Mouse (Mus musculus) heart, embryonic 12.5 days (tissue): ENCODE data around the gene Ugt1a8. TPM values are rescaled to one million over a fixed set of nuclear protein-coding genes. Genes with fewer than 3 reads are reported as not detected.

ENCODE experiments used
- ATAC-seq: fragments of 200-750 bp; cut with Nextera tagmentation; 2 replicates; pipeline ENCODE4 v1.8.0; 2017; ENCODE audit warnings: moderate TSS enrichment, moderate library complexity; ENCODE audit not compliant: insufficient number of reproducible peaks, low FRiP score
- H3K27ac ChIP-seq: fragments of 300-500 bp; sonication (generic); 2 replicates; pipeline ENCODE4 v1.5.1; 2016; ENCODE audit warnings: mild to moderate bottlenecking, moderate library complexity; ENCODE audit not compliant: poor library complexity, severe bottlenecking
- H3K27me3 ChIP-seq: fragments of 300-500 bp; sonication (generic); replicated peaks from 2 replicates; pipeline ENCODE4 v1.6.1; 2016; ENCODE audit warnings: mild to moderate bottlenecking, moderate library complexity
- H3K36me3 ChIP-seq: fragments of 300-500 bp; sonication (generic); 2 replicates; pipeline ENCODE4 v1.6.1; 2016; ENCODE audit warnings: mild to moderate bottlenecking, moderate library complexity
- H3K4me1 ChIP-seq: fragments of 300-500 bp; sonication (generic); replicated peaks from 2 replicates; pipeline ENCODE4 v1.6.1; 2016; ENCODE audit warnings: mild to moderate bottlenecking
- H3K4me2 ChIP-seq: fragments of 300-500 bp; sonication (generic); 2 replicates; pipeline ENCODE4 v1.6.1; 2016; ENCODE audit warnings: mild to moderate bottlenecking, moderate library complexity
- H3K4me3 ChIP-seq: fragments of 300-500 bp; sonication (generic); 2 replicates; pipeline ENCODE4 v1.5.1; 2016; ENCODE audit warnings: mild to moderate bottlenecking
- H3K9ac ChIP-seq: fragments of 300-500 bp; sonication (generic); 2 replicates; pipeline ENCODE4 v1.6.1; 2016; ENCODE audit warnings: mild to moderate bottlenecking, moderate library complexity
- H3K9me3 ChIP-seq: fragments of 300-500 bp; sonication (generic); replicated peaks from 2 replicates; pipeline ENCODE4 v1.6.1; 2016; ENCODE audit warnings: mild to moderate bottlenecking, moderate library complexity
- WGBS: fragments of 180-500 bp; shearing (Covaris S2); methylation state at CpG from one replicate; pipeline ENCODE4 v1.1.7; 2016; 5-methylcytosine and 5-hydroxymethylcytosine counted together
- polyA plus RNA-seq: library from polyadenylated mRNA; unstranded; fragments of >200 nt; fragmentation: Nextera tagmentation; extraction: Ambion mirVana; gene quantifications from 2 replicates; pipeline ENCODE4 v1.2.1, GENCODE M21; 2016

Gene Ugt1a8
- polyA plus RNA-seq, 1 experiment from 2014 or later = not detected

GRCm38 (mm10) chr1:88255989-88256754 is 168.6 kb downstream of the Ugt1a8 start:
- Histone ChIP-seq H3K27ac (no peak overlapping the region), H3K4me2 (no peak overlapping the region), H3K9me3 (peaks cover 68% of the 10 kb centered on the region), H3K36me3 (peaks cover 17% of the 10 kb centered on the region), H3K9ac (no peak overlapping the region), H3K27me3 (no peaks in the 10 kb centered on the region), H3K4me1 (peaks cover 11% of the 10 kb centered on the region), H3K4me3 (no peak overlapping the region)
- WGBS = 75% methylated on average over 13 of the region's 13 CpGs
- ATAC-seq = no peak

GRCm38 (mm10) chr1:88256886-88257663 is 169.5 kb downstream of the Ugt1a8 start:
- H3K27ac ChIP-seq = no peak overlapping the region
- ATAC-seq = no peak
- 72% methylated on average over 10 of the region's 10 CpGs for WGBS
- peaks cover 62% of the 10 kb centered on the region for H3K9me3 ChIP-seq
- no peaks in the 10 kb centered on the region for H3K27me3 ChIP-seq
- H3K4me1 ChIP-seq = peaks cover 15% of the 10 kb centered on the region
- peaks cover 26% of the 10 kb centered on the region for H3K36me3 ChIP-seq
- no peak overlapping the region for H3K9ac ChIP-seq
- no peak overlapping the region for H3K4me2 ChIP-seq
- H3K4me3 ChIP-seq = no peak overlapping the region

GRCm38 (mm10) chr1:88257681-88258080 is 170.1 kb downstream of the Ugt1a8 start:
- WGBS = 74% methylated on average over 6 of the region's 6 CpGs
- Histone ChIP-seq H3K36me3 (peaks cover 32% of the 10 kb centered on the region), H3K9ac (no peak overlapping the region), H3K27me3 (no peaks in the 10 kb centered on the region), H3K4me3 (no peak overlapping the region), H3K4me2 (no peak overlapping the region), H3K9me3 (peaks cover 56% of the 10 kb centered on the region), H3K4me1 (peaks cover 20% of the 10 kb centered on the region), H3K27ac (no peak overlapping the region)
- no peak for ATAC-seq

- no peak overlapping the region for H3K9ac ChIP-seq
- H3K27me3 ChIP-seq = no peaks in the 10 kb centered on the region
- WGBS = 68% methylated on average over 6 of the region's 6 CpGs
- H3K9me3 ChIP-seq = peaks cover 49% of the 10 kb centered on the region
- ATAC-seq = no peak
- H3K4me1 ChIP-seq = peaks cover 24% of the 10 kb centered on the region
- H3K27ac ChIP-seq = no peak overlapping the region
- H3K36me3 ChIP-seq = peaks cover 39% of the 10 kb centered on the region
- no peak overlapping the region for H3K4me2 ChIP-seq
- H3K4me3 ChIP-seq = no peak overlapping the region
Observed at GRCm38 (mm10) chr1:88258361-88258760, 170.7 kb downstream of the Ugt1a8 start.

- WGBS = 63% methylated on average over 8 of the region's 8 CpGs
- Histone ChIP-seq H3K9me3 (peaks cover 43% of the 10 kb centered on the region), H3K27ac (no peak overlapping the region), H3K4me1 (peaks cover 24% of the 10 kb centered on the region), H3K4me3 (no peak overlapping the region), H3K36me3 (peaks cover 46% of the 10 kb centered on the region), H3K27me3 (no peaks in the 10 kb centered on the region), H3K4me2 (no peak overlapping the region), H3K9ac (0 out of 2 replicates have a peak overlapping the region, but pooled peaks have one; percentile 0)
- ATAC-seq = 0 out of 2 replicates have a peak, but pooled peaks have one; percentile 0
Observed at GRCm38 (mm10) chr1:88258881-88259642, 171.4 kb downstream of the Ugt1a8 start.

GRCm38 (mm10) chr1:88259643-88260024 is 172.0 kb downstream of the Ugt1a8 start:
- Histone ChIP-seq H3K9ac (no peak overlapping the region), H3K27ac (no peak overlapping the region), H3K27me3 (no peaks in the 10 kb centered on the region), H3K4me3 (no peak overlapping the region), H3K36me3 (peaks cover 51% of the 10 kb centered on the region), H3K4me2 (no peak overlapping the region), H3K4me1 (peaks cover 26% of the 10 kb centered on the region), H3K9me3 (peaks cover 41% of the 10 kb centered on the region)
- 73% methylated on average over 4 of the region's 4 CpGs for WGBS
- 0 out of 2 replicates have a peak, but pooled peaks have one; percentile 2 for ATAC-seq

GRCm38 (mm10) chr1:88260114-88260513 is 172.5 kb downstream of the Ugt1a8 start:
- 78% methylated on average over 6 of the region's 6 CpGs for WGBS
- H3K27ac ChIP-seq = no peak overlapping the region
- H3K4me2 ChIP-seq = no peak overlapping the region
- H3K4me1 ChIP-seq = peaks cover 31% of the 10 kb centered on the region
- peaks cover 56% of the 10 kb centered on the region for H3K36me3 ChIP-seq
- H3K9me3 ChIP-seq = peaks cover 36% of the 10 kb centered on the region
- no peaks in the 10 kb centered on the region for H3K27me3 ChIP-seq
- H3K9ac ChIP-seq = no peak overlapping the region
- ATAC-seq = peak; percentile 1; the same call in 1 of the 2 replicates
- no peak overlapping the region for H3K4me3 ChIP-seq

- 81% methylated on average over 10 of the region's 10 CpGs for WGBS
- H3K27me3 ChIP-seq = no peaks in the 10 kb centered on the region
- peaks cover 35% of the 10 kb centered on the region for H3K4me1 ChIP-seq
- H3K9ac ChIP-seq = no peak overlapping the region
- H3K4me2 ChIP-seq = no peak overlapping the region
- H3K9me3 ChIP-seq = peaks cover 29% of the 10 kb centered on the region
- peaks cover 63% of the 10 kb centered on the region for H3K36me3 ChIP-seq
- no peak overlapping the region for H3K27ac ChIP-seq
- H3K4me3 ChIP-seq = no peak overlapping the region
- ATAC-seq = no peak
Observed at GRCm38 (mm10) chr1:88260604-88261377, 173.2 kb downstream of the Ugt1a8 start.

- peaks cover 20% of the 10 kb centered on the region for H3K9me3 ChIP-seq
- WGBS = 83% methylated on average over 7 of the region's 7 CpGs
- H3K27me3 ChIP-seq = no peaks in the 10 kb centered on the region
- 0 out of 2 replicates have a peak, but pooled peaks have one; percentile 0 for ATAC-seq
- H3K9ac ChIP-seq = no peak overlapping the region
- no peak overlapping the region for H3K4me3 ChIP-seq
- peaks cover 35% of the 10 kb centered on the region for H3K4me1 ChIP-seq
- peaks cover 72% of the 10 kb centered on the region for H3K36me3 ChIP-seq
- no peak overlapping the region for H3K4me2 ChIP-seq
- no peak overlapping the region for H3K27ac ChIP-seq
Observed at GRCm38 (mm10) chr1:88261706-88262105, 174.1 kb downstream of the Ugt1a8 start.

GRCm38 (mm10) chr1:88262255-88262654 is 174.6 kb downstream of the Ugt1a8 start:
- no peak overlapping the region for H3K4me2 ChIP-seq
- H3K4me1 ChIP-seq = peaks cover 35% of the 10 kb centered on the region
- no peak overlapping the region for H3K9ac ChIP-seq
- H3K27ac ChIP-seq = no peak overlapping the region
- peak; percentile 5; the same call in 1 of the 2 replicates for ATAC-seq
- H3K4me3 ChIP-seq = no peak overlapping the region
- WGBS = 75% methylated on average over 4 of the region's 4 CpGs
- H3K27me3 ChIP-seq = no peaks in the 10 kb centered on the region
- peaks cover 78% of the 10 kb centered on the region for H3K36me3 ChIP-seq
- peaks cover 16% of the 10 kb centered on the region for H3K9me3 ChIP-seq
